ENCODE assay signal across 43 mouse cellular contexts in the genomic region with DNA sequence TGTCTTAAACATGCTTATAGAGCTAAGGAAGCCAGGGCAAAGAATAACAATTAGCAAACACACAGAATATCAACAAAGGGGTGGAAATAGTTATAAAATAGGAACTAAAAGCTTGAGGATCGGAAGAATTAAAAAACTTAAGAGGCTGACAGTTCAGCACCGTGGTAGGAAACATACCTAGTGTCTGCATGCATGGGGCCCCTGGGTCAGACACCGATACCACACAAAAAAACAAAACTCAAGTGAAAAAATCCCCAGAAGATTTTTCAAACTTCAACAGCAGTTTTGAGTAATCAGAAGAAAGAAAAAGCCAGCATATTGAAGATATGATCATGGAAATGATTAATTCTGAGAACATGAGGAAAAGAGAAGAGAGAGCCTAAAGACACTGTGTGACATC. TPM values are rescaled to one million over a fixed set of nuclear protein-coding genes. Genes with fewer than 3 reads are reported as not detected.
"Had no signal": no experiment of that assay in that cellular context is flagged by ENCODE, and none has a peak within 500 bp of the region (broad histone marks: within the 10 kb centered on the region; RNA-seq: fewer than 3 reads in every experiment).

No protein-coding gene starts in this region.

- DNase-seq: left cerebral cortex, postnatal 4 days; liver; liver, embryonic 13.5 days; liver, postnatal 0 days; lung, adult 18-20 months; lung, adult 2 months; lung, embryonic 14.5 days; lung, postnatal 10 days; lung, postnatal 14 days; lung, postnatal 36 days; lung, postnatal 4 days had no signal

- ATAC-seq: liver, embryonic 12.5 days; liver, postnatal 0 days; lung, postnatal 0 days; midbrain, embryonic 13.5 days; midbrain, embryonic 15.5 days; midbrain, embryonic 16.5 days had no signal

- H3K4me3 ChIP-seq: limb, embryonic 10.5 days; limb, embryonic 12.5 days; limb, embryonic 13.5 days; limb, embryonic 15.5 days; liver, embryonic 12.5 days; liver, embryonic 13.5 days; liver, embryonic 15.5 days; lung, embryonic 15.5 days; megakaryocyte, embryonic 14.5 days; midbrain, embryonic 10.5 days; midbrain, embryonic 12.5 days; midbrain, embryonic 13.5 days; midbrain, embryonic 15.5 days; myocyte; neural tube, embryonic 12.5 days; neural tube, embryonic 13.5 days had no signal

- H3K27ac ChIP-seq: limb, embryonic 10.5 days; limb, embryonic 12.5 days; limb, embryonic 13.5 days; limb, embryonic 15.5 days; liver, embryonic 12.5 days; liver, embryonic 13.5 days; liver, embryonic 14.5 days; liver, embryonic 15.5 days; lung, embryonic 15.5 days; macrophage; midbrain, embryonic 10.5 days; midbrain, embryonic 12.5 days; midbrain, embryonic 13.5 days; midbrain, embryonic 15.5 days; neural tube, embryonic 12.5 days; neural tube, embryonic 13.5 days had no signal

- H3K4me1 ChIP-seq: limb, embryonic 10.5 days; liver, embryonic 12.5 days; midbrain, embryonic 10.5 days; midbrain, embryonic 12.5 days; midbrain, embryonic 13.5 days; midbrain, embryonic 15.5 days; neural tube, embryonic 12.5 days; neural tube, embryonic 13.5 days had no signal

- H3K9me3 ChIP-seq: limb, embryonic 10.5 days; limb, embryonic 12.5 days; limb, embryonic 13.5 days; limb, embryonic 15.5 days; liver, embryonic 12.5 days; liver, embryonic 13.5 days; liver, embryonic 15.5 days; lung, embryonic 15.5 days; megakaryocyte, embryonic 14.5 days; midbrain, embryonic 10.5 days; midbrain, embryonic 12.5 days; midbrain, embryonic 13.5 days; midbrain, embryonic 15.5 days; neural tube, embryonic 12.5 days; neural tube, embryonic 13.5 days had no signal

- H3K27me3 ChIP-seq: limb, embryonic 12.5 days; limb, embryonic 13.5 days; limb, embryonic 15.5 days; liver, embryonic 13.5 days; liver, embryonic 15.5 days; lung, embryonic 15.5 days; midbrain, embryonic 12.5 days; midbrain, embryonic 13.5 days; midbrain, embryonic 15.5 days; neural tube, embryonic 12.5 days; neural tube, embryonic 13.5 days had no signal

- H3K4me2 ChIP-seq: limb, embryonic 12.5 days; limb, embryonic 13.5 days; limb, embryonic 15.5 days; liver, embryonic 11.5 days; liver, embryonic 12.5 days; liver, embryonic 13.5 days; liver, embryonic 15.5 days; lung, embryonic 14.5 days; lung, embryonic 15.5 days; midbrain, embryonic 11.5 days; midbrain, embryonic 12.5 days; midbrain, embryonic 13.5 days; midbrain, embryonic 15.5 days; neural tube, embryonic 12.5 days; neural tube, embryonic 13.5 days had no signal

- H3K36me3 ChIP-seq: limb, embryonic 10.5 days; limb, embryonic 12.5 days; limb, embryonic 13.5 days; limb, embryonic 15.5 days; liver, embryonic 12.5 days; liver, embryonic 13.5 days; liver, embryonic 15.5 days; lung, embryonic 15.5 days; midbrain, embryonic 10.5 days; midbrain, embryonic 12.5 days; midbrain, embryonic 13.5 days; midbrain, embryonic 15.5 days; neural tube, embryonic 12.5 days; neural tube, embryonic 13.5 days had no signal

- H3K9ac ChIP-seq: limb, embryonic 12.5 days; limb, embryonic 13.5 days; limb, embryonic 15.5 days; liver, embryonic 12.5 days; liver, embryonic 13.5 days; liver, embryonic 14.5 days; liver, embryonic 15.5 days; liver, postnatal 0 days; lung, embryonic 14.5 days; lung, embryonic 15.5 days; midbrain, embryonic 12.5 days; midbrain, embryonic 13.5 days; midbrain, embryonic 15.5 days; neural tube, embryonic 12.5 days; neural tube, embryonic 13.5 days had no signal

RNA-seq across cellular contexts. Expression of a gene that starts 5.1 kb away (rescaled TPM):
- total RNA-seq: megakaryocyte, adult 5-6 weeks; megakaryocyte-erythroid progenitor cell, adult 5-6 weeks had no signal
- polyA plus RNA-seq: macrophage had no signal

RNA-seq across cellular contexts. Expression of a gene that starts 8.9 kb away (rescaled TPM):
- total RNA-seq: left cerebral cortex, postnatal 10 days; left cerebral cortex, postnatal 14 days; left cerebral cortex, postnatal 25 days; left cerebral cortex, postnatal 36 days; left cerebral cortex, postnatal 4 days; megakaryocyte-erythroid progenitor cell, adult 5-6 weeks; midbrain, postnatal 0 days; monocyte, adult 5-6 weeks had no signal
- polyA plus RNA-seq: limb, embryonic 10.5 days; limb, embryonic 11.5 days; limb, embryonic 12.5 days; liver, embryonic 11.5 days; liver, embryonic 12.5 days; liver, embryonic 13.5 days; liver, embryonic 15.5 days; lung, embryonic 14.5 days; lung, embryonic 15.5 days; lung, embryonic 16.5 days; lung, postnatal 0 days; midbrain, embryonic 10.5 days; midbrain, embryonic 11.5 days; midbrain, embryonic 12.5 days; midbrain, embryonic 13.5 days; midbrain, embryonic 15.5 days; midbrain, embryonic 16.5 days; midbrain, postnatal 0 days; neural tube, embryonic 11.5 days; neural tube, embryonic 12.5 days; neural tube, embryonic 13.5 days had no signal

RNA-seq across cellular contexts. Expression of a gene that starts 11.9 kb away (rescaled TPM):
- total RNA-seq: left cerebral cortex, postnatal 10 days; left cerebral cortex, postnatal 14 days; left cerebral cortex, postnatal 25 days; left cerebral cortex, postnatal 4 days; midbrain, postnatal 0 days had no signal
- polyA plus RNA-seq: lung, embryonic 14.5 days; midbrain, embryonic 12.5 days; neural tube, embryonic 11.5 days had no signal
